In genomic region chr16:50073979-50074378, GRCm38 (mm10) we compare ENCODE assay signal across 8 mouse cellular contexts.
DNase-seq lines count a peak whose midpoint lies in the region; ATAC-seq and TF ChIP-seq lines count a peak whose summit lies in the region.

No protein-coding gene starts in this region.

- DNase-seq in gastrocnemius, adult 2 months = no peak
- no peak for DNase-seq in gastrocnemius, postnatal 10 days
- DNase-seq in A20 (ENCODE audit: low read depth, low spot score) (peak; percentile 68), NIH3T3 (ENCODE audit: low read depth) (peak; percentile 9)
- DNase-seq in liver, postnatal 0 days = no peak
- no peak for DNase-seq in urinary bladder, postnatal 4 days (ENCODE audit: low spot score in 2 of 2)
- no peak for DNase-seq in urinary bladder, adult 18-20 months (ENCODE audit: low spot score in 2 of 2)
- DNase-seq in layer of hippocampus, adult 9-11 months = no peak

- no peak overlapping the region for H3K4me2 ChIP-seq in liver, postnatal 0 days (ENCODE audit: low read depth, low read length)

- no peak overlapping the region for H3K9ac ChIP-seq in liver, postnatal 0 days (replicated peaks)

- no peak overlapping the region for H3K4me3 ChIP-seq in gastrocnemius, adult 2 months
- H3K4me3 ChIP-seq in liver, postnatal 0 days (ENCODE audit: low read depth, low read length) = no peak overlapping the region

- intact Hi-C loops in gastrocnemius, adult 2 months (cut with DNase I) = no loop called here

- TF ChIP-seq EP300 in liver, postnatal 0 days (IDR thresholded peaks at IDR 0.05; ENCODE audit: low read depth) = no peak

- TF ChIP-seq CTCF in gastrocnemius, adult 2 months (IDR thresholded peaks at IDR 0.05) = peak; percentile 44
- TF ChIP-seq CTCF in liver, postnatal 0 days (IDR thresholded peaks at IDR 0.05; ENCODE audit: low read depth) = peak; percentile 71

- no peaks in the 10 kb centered on the region for H3K4me1 ChIP-seq in liver, postnatal 0 days (ENCODE audit: insufficient read depth)

- H3K27me3 ChIP-seq in liver, postnatal 0 days (ENCODE audit: insufficient read depth, low read length) = no peaks in the 10 kb centered on the region

- no peaks in the 10 kb centered on the region for H3K9me3 ChIP-seq in liver, postnatal 0 days (ENCODE audit: low read length)

- WGBS in liver, postnatal 0 days (ENCODE audit: insufficient replicate concordance) = 65% methylated on average over 4 of the region's 4 CpGs

- H3K36me3 ChIP-seq in liver, postnatal 0 days (replicated peaks; ENCODE audit: insufficient read depth, low read length) = no peaks in the 10 kb centered on the region

- no peak for ATAC-seq in liver, postnatal 0 days

- no peak overlapping the region for H3K27ac ChIP-seq in gastrocnemius, adult 2 months
- no peak overlapping the region for H3K27ac ChIP-seq in liver, postnatal 0 days (ENCODE audit: low read depth)

Comparison
In these comparisons a context has a peak if more than half of its experiments do, and no peak if none do; other contexts are left out.
1. DNase-seq: peak in A20 (single experiment) and NIH3T3 (single experiment); none in gastrocnemius, adult 2 months (single experiment), gastrocnemius, postnatal 10 days (single experiment), liver, postnatal 0 days (single experiment), urinary bladder, postnatal 4 days (0 of 2), urinary bladder, adult 18-20 months (0 of 2) and layer of hippocampus, adult 9-11 months (single experiment).